Mouse (Mus musculus): ENCODE results near the gene Klhl2.

- TF ChIP-seq POLR2A (IDR thresholded peaks at IDR 0.05; ENCODE audit: low read depth, low read length): no peak
- no peak for TF ChIP-seq JUN (IDR thresholded peaks at IDR 0.05; ENCODE audit: insufficient read depth, low read depth, low read length)
- no peak for TF ChIP-seq HCFC1 (IDR thresholded peaks at IDR 0.05; ENCODE audit: low read depth, low read length)
These were observed 85.7 kb downstream of the Klhl2 start for GRCm38 (mm10) chr8:64764075-64764474.

Measured in CH12.LX (cell line).